Mouse (Mus musculus) kidney, postnatal 25 days (tissue): ENCODE results near the gene Rab22a.
A peak's percentile ranks its signal among the peaks of the same experiment; 100 is the strongest.
"Not testable (repeated sequence)": the region's sequence is repeated elsewhere in the genome, so short reads cannot be mapped to it uniquely, and the experiment has no call there.

ENCODE experiments used
- DNase-seq, 2 experiments: peaks; one replicate each; pipeline ENCODE4 v3.0.0; 2021; ENCODE audit warnings: mixed read lengths in 2 of 2

The Rab22a gene

DNA sequence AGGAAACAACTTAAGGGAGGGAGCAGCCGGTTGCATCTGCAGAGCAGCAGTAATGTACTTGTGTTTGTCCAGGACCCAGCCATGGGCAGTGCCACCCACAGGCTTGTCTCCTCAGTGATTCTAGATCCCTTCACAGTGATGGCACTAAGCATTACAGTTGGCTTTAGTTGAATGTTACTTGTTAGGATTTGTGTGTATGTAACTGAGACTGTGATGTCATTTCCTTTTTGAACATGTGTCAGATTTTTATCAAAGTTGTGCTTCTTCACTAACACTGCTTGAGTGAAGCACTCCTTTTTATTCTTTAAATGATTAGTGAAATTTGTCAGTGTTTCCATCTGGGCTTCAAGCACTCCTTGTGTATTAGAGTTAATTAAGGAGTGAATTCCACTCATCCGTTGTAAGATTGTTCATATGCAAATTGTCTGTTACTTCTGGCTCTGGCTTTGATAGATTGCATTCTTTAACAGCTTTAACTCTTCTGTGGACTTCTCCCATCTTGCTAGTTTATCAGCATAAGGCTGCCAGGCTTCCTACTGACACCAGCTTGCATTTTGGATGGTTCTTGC is 12.9 kb downstream of the Rab22a start:
- DNase-seq, result no peak

DNA sequence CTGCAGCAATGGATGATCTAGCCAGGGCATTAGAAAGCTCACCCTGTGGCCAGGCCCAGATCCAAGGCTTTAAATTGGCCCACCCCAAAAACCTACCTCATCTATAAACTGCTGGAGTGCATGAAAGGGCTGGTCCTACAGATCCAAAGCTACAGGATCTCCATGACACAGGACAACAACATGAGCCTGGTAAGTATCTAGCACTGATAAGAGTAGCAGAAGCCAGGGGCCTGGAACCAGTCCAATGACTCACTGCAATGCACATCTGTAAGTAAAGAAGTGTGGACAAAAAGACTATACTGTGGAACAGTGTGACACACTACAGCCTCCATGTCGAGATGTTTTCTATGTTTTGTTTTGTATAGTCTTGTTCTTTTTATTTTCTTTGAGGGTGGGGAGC is 13.9 kb downstream of the Rab22a start:
- no peak for DNase-seq

DNA sequence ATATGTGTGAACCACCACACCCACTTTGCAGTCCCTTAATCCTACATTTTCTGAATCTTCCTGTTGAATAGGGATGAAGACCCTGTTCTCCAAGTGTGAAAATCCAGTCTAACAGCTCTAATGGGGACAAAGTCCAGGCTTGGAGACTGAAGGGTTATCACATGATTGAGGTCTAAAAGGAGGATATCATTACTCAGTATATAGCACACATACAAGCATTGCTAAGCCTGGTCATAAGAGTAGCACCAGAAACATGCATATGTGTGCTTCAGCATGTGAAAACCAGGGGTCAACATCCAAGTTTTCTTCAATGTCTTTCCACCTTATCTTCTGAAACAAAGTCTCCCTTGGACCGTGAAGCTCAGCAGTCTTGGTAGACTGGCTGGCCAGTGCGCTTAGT is 19.0 kb downstream of the Rab22a start:
- no peak for DNase-seq

DNA sequence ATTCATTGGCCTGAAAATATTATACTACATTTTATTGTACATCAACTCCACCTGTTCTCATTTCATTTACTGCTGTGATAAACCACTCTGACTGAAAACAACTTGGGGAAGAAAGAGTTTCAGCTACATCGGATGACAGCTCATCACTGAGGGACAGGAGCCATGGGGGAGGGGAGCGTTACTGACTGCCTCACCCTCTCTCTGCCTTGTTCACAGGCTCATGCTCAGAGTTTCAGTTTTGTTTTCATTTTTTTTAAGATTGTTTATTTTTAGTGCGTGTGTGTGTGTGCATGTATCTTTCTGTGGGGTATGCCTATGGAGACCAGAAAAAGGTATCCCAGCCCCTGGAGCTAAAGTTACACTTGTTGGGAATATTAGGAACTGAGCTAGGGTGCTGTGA is 19.7 kb downstream of the Rab22a start:
- DNase-seq, result no peak

DNA sequence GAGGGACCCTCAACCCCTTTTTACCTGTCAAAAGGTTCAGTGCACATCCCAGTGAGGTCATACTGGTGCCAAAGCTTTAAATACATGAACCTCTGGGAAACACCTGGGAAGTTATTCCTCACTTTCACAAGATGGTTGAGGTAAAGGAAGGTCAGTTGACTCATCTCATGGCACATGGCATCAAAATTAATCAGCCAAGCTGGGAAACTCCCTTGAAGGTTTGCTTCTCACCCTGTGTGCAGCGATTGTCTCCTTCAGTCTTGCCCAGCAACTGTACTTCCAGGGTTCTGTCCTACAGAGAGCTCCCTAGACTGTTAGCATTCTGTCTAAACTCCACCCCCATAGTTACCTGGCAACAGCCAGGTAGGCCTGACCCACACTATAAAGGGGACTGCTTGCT is 20.6 kb downstream of the Rab22a start:
- DNase-seq, result no peak

DNA sequence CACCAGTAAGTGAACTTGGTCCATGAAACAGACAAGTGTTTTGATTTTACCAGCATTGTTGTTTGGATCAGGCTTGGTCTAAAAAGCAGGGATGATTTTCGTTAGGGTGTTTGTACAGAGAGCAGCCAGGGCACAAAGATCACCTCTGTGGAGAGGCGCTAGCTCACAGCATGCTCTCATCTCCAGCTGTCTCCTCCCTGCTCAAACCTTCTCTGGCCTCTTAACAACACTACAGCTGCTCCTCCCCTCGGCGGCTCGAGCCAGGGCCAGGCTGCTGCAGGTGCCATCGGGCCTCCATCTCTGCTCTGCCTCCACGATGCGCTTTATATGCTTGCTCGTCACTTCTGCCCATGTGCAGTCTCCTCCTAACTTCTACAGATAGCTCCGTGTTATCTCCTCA is 23.2 kb downstream of the Rab22a start:
- no peak for DNase-seq

DNA sequence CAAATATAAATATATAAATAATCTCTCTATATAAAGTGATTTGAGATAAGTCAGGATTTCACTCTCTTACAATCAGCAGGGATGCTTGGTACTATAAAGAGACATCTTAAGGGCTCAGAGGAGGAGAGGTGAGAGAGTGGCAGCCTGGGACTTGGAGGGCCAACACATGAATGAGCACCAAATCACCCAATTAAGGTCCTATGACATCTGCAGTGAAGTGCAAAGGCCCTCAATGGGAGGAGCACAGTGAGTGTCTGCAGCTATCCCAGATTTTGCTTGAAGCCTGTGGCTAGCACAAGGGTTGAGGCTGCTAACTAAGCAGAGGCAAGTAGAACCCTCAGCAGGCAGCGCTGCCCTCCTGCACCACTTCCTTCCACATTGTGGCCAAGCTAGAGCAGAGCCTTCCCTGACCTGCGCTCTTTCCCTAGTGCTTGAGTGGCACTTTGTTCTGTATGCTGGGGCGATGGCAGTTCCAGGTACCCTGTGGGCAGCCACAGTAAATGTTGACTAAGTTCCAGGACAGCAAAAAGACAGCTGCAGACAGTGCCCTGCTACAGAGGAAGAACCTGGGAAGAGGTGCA is 26.3 kb downstream of the Rab22a start:
- DNase-seq, result no peak

DNA sequence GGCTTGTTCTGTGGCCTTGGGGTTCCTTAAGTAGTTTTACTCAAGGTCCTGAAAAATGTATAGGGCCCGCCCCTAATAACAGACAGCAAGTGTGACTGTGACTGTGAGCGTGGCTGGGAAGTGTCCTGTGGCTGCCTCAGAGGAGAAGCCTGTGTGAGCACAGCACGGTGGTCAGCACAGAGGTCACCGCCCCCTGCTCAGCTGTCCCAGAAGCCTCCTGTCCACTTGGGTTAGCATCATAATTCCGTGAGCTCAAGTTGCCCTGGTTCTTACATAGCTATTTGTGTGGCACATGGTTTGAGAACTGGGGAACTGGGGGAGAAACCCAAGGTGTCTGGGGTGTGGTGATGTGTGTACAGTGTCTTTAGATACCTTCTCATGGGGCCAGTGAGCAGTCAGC is 27.8 kb downstream of the Rab22a start:
- DNase-seq, result no peak

DNA sequence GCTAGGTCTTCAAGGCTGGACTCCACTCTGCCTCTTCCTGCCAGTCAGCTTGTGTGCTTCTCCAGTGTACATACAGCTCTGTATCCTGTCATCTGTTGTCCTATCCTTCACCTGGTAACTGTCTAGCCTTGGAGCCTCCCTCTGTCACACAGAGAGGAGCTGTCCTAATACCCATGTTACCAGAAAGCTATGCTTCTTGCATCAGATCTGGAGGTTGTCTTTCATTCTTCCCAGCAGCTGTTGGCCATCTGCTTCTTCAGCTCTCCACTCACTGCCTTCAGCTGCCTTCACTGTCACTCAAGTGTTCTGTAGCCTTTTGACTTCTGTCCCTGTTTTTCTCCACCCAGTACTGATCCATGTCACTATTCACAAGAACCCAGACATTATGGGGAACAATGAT is 30.3 kb downstream of the Rab22a start:
- no peak for DNase-seq

DNA sequence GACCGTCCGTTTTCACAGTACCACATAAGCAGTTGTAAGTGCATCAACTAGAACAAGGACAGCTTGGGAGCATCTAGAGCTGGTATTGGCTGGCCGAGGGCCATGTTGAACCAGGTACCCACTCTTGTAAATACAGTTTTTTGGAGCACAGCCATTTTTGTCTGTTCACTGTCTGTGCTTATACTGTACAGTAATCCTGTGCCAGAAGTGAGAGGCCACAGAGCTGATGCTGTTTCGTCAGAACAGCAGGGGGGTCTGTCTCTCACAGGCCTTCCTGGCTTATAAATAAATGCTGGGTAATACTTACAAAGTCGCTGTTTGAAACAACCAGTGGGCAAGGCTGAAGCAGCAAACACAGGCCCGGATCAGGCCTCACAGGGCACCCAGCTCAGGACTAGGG is 32.2 kb downstream of the Rab22a start:
- no peak for DNase-seq

DNA sequence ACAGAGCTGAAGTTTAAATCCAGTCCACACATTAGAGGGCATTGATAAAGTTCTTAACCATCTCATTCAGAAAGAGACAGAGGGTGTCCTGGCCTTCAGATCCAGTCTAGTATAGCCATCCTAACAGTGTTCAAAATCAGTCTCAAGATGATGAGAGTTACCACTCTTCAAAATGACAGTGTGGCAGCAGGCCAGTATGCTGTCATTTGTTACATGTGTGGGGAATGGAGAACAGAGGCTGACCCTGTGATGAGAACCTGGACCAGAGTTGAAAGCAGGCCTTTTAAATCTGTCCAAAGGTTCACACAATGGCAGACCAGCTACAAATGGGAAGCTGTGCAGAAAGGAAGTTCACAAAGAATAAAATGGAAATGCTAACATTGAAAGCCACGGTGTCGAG is 33.1 kb downstream of the Rab22a start:
- no peak for DNase-seq

DNA sequence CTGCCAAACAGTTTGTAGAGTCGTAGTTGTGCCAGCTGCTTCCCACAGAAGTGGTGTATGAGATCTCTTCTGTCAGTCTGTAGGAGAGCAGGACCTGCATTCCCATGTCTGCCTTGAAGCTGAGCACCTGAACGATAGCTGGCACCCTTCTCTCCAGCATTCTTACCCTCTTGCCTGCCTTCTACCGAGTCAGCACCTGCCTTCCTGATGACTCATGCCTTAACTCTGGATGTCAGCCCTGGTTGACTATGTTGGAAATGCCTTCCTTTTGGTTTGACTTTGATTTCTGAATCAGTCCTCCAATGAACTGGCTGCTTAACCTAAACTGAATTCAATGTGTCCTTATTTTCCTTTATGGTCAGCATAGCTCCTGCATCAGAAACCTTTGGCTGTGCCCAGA is 39.3 kb downstream of the Rab22a start:
- no peak for DNase-seq

DNA sequence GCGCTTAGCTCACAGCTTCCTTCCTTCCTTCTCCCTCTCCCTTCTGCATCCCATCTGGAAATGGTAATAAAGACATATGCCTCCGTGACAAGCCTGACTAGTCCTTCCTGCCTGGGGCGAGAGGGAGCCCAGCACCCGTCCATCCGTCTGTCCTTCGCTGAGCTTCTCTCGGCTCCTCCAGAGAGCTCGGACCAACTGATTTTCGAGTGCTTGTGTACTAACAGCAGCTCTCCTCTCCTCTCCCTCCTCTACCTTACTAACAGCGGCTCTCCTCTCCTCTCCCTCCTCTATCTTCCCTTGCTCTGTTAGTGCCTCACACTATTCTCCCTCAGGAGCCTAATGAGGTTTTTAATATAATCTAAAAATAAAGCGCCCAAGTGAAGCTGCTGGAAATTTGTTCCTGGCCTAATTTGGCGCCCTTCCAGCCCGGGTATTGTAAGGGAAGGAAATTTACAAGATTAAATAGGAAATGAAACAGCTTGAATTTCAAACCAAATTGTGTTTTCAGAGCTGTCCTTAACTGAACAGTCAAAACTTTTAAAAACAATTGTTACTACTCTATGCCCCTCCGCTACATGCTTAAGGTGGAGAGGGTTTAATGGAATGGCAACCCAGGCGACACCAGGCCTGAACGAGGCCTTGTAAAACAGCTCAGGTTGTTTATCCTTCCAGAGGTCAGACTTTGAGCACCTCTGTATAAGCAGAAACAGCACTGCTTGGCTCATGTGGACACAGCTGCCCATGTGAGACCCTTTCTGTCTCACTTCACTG is 42.7 kb downstream of the Rab22a start:
- peak; percentile 59 to 69 for DNase-seq

DNA sequence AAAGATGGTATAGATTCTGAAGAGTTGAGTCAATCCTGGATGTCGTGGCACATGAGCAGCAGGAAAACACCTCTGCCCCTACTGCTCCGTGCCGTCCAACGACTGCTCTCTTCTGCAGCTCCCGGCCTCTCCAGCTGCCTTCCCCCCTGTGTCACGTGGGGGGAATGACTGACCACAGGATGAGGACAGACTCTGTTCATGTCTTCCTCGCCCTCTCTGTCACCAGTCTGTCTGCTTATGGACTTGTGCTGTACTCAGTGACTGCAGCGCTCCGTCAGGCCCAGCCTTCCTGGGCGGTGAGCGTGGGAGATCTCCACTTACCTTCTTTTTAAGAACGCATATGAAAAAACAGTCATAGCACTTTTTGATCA is 43.3 kb downstream of the Rab22a start:
- DNase-seq, result no peak

DNA sequence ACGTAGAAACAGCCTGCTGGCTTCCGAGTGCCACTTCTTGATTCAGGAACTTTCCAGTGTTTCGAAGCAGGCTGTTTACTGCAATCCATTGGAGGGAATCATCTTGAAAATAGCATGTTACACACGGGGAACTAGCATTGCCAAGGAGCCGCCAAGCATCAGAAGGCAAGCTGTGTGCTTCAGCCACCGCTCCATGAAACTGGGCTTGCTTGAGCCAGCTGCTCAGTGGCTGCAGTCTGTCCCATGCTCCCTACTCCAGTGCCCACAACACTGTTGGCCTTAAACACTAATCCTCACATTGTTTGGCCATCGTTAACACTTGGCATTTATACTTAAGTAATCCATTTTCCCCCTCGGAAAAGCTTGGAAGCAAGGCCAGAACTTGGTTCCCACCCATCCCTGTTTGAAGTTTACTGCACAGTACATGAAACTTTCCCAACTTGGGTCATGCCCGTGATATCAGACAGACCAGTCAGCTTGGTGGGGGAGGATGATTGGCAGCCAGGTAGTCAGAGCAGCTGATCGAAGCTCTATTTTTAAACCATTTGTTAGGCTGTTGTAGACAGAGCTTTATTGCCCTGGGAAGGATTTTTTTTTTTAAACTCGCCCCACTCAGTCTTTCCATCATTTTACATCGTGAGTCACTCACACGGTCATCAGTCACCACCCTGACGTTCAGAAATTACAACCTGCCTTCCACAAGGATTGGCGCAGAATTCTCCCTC is 46.4 kb downstream of the Rab22a start:
- no peak for DNase-seq

DNA sequence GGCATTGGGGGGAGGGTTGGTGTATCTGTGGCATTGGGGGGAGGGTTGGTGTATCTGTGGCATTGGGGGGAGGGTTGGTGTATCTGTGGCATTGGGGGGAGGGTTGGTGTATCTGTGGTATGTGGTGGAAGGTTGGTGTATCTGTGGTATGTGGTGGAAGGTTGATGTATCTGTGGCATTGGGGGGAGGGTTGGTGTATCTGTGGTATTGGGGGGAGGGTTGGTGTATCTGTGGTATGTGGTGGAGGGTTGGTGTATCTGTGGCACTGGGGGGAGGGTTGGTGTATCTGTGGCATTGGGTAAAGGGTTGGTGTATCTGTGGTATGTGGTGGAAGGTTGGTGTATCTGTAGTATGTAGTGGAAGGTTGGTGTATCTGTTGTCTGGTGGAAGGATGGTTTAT is 48.1 kb downstream of the Rab22a start:
- DNase-seq, result not testable (repeated sequence)

DNA sequence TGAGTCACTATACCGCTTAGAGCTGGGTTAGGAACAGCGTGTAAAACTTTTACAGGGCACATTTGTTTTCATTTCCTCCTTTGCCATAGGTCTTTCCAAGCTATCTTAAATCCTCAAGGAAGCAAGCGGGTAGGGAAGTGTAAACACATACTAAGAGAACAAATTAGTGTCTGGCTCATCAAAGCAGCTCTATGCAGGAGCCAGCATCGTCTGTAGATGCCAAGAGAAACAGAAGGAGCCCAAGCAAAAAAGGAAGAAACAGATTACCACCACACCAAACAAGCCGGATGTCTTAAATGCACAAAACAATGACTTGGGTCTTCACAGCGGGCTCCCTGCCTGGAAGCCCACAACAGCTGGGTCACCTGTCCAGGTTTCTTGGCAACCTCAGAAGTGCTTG is 50.6 kb downstream of the Rab22a start:
- DNase-seq, result no peak

DNA sequence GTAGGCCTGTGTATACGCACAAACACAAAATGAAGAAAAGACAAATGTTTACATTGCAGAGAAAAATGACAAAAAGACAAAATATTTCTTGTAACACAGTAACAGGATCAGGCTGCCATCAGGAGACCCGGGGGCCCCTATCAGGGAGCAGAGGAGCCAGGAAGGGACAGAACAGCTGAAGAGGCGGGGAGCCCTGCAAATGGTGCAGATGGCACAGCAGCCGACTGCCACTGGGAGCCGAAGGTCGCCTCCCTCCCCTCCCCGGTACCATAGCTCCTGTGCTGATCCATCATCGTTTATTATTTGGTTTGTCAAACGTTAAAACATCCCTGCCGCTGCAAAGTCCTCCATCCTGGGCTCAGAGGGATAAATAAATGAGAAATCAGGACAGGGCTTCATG is 53.1 kb downstream of the Rab22a start:
- DNase-seq, result no peak

DNA sequence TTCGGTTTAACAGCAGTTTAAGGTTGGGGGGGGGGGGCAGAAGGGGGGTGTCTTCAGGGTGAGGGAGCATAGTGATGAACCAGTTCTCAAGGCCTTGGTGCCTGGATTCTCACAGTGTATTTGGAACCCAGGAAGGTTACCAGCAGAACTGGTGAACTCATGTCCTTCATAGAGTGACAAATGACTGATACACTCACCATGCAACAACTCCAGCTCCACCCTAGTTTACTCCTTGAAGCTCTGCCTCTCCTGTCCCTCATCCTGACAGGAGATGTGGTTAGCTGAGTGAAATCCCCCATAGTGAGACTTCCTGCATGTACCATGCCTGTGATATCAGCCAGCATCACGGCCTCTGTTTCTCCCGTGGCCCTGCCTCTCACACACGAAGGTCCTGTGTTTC is 53.7 kb downstream of the Rab22a start:
- DNase-seq, result no peak

DNA sequence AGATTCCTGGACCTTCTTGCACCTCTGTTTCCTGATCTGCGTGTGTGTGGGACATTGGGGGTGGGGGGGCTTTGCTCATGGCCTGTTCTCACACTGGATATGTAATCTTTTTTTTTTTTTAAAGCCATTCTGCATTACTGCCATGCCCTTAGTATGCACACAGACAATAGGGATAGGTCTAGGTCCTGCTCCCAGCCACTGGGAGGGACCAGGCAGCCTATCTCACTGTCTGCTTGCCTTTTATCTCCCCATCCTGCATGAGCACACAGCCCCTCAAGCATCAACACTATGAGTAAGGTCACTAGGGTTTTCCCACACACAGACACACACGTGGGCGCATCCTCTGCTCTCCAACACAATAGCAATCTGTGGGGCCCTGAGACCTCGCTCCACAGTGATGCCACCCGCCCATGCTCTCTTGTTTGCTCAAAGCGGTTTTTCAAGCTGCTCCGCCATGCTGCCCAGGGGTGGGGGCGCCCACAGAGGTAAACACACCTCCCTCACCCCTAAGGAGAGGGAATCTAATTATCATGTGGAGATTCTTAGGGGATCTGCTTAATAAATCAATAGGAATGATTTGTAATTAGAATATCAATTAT is 55.2 kb downstream of the Rab22a start:
- DNase-seq, result no peak

DNA sequence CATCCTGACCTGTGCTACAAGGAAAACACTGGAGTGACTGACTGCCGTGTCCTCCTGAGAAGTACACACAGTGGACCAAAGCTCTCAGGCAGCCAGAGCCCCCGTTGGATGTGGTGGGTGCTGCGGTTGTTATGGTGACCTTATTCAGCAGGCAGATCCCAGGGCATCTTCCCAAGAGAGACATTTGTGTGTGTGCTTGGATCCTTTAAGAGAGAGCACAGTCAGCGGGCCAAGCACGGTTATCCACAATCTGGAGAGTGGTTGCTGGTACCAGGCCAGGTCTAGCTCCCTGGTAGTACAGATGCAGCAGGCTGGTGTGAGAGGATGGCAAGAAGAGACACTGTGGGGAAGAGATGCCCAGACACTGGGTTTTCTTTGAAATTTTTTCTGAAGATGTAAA is 57.4 kb downstream of the Rab22a start:
- no peak for DNase-seq

DNA sequence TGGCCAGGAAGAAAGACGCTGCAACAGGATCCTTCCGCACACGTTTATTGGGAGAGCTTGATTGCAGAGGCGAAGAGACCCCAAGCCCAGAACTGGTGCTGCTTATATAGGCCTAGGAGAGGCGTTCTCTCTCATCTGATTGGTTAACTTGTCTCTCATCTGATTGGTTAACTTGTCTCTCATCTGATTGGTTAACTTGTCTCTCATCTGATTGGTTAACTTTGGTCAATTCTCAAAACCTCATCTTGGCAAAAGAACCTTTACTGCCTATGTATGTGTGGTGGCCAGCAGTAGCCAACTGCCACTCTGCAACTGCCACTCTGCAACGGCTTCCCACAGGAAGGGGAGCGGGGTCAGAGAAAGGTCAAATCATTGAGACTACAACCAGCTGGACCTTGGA is 59.6 kb downstream of the Rab22a start, which contains the start of gene 1700010B08Rik:
Gene 1700010B08Rik, plus strand, starts transcription at position 301 of the 400 bp plus-strand sequence.
- DNase-seq, result not testable (repeated sequence)

DNA sequence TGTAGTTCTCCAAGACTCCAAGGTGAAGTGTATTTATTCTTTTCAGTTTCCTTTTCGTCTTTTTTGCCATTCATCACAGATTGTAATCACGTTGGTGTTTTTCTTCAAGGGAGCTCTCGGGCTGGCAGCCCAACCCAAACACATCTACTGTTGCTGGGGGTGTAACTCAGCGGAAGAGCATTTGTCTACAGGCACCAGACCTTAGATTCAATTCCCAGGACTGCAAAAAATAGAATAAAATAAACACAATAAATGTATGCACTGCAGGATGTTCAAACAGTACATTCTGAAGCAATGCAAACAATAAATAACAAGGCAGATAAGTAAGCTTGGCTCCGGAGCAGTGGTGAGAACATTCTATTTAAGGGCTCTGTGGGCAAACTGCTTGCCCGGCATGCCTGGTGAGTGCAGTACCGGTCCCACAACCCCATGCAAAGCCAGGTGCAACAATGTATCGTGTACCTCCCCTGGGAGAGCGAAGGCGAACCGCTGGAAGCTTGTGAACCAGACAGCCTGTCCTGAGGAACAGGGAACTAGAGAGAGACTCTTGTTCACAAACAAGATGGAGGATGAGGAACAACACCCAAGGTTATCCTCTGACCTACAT is 62.8 kb downstream of the Rab22a start:
- no peak for DNase-seq
